Mouse (Mus musculus) skeletal muscle tissue, adult 2 months (tissue): ENCODE results near the gene Map2k5.

Experiments used
- DNase-seq: peaks from one replicate; pipeline ENCODE4 v3.0.0-alpha.2; 2012; ENCODE audit warnings: low read depth, low spot score

Map2k5 gene

GRCm38 (mm10) chr9:63131957-63132602 lies 245.6 kb downstream of the Map2k5 start:
- DNase-seq, result no peak

- DNase-seq, result no peak
Observed at GRCm38 (mm10) chr9:63129641-63130041, 248.1 kb downstream of the Map2k5 start.

- DNase-seq, result peak; percentile 45
Observed at GRCm38 (mm10) chr9:63124512-63124911, 253.2 kb downstream of the Map2k5 start.

- peak; percentile 96 for DNase-seq
Observed at GRCm38 (mm10) chr9:63123451-63124438, 254.0 kb downstream of the Map2k5 start.

- no peak for DNase-seq
Observed at GRCm38 (mm10) chr9:63122161-63122833, 255.4 kb downstream of the Map2k5 start.

- DNase-seq, result no peak
Observed at GRCm38 (mm10) chr9:63118385-63118784, 259.3 kb downstream of the Map2k5 start.
